Mouse (Mus musculus) forebrain, embryonic 13.5 days (tissue): ENCODE data around the gene Hist1h2bg. TPM values are rescaled to one million over a fixed set of nuclear protein-coding genes. Genes with fewer than 3 reads are reported as not detected.
"Not testable (repeated sequence)": the region's sequence is repeated elsewhere in the genome, so short reads cannot be mapped to it uniquely, and the experiment has no call there.

ENCODE experiments used
- ATAC-seq: fragments of 200-750 bp; cut with Nextera tagmentation; 2 replicates; pipeline ENCODE4 v1.8.0; 2017
- H3K27ac ChIP-seq: fragments of 300-500 bp; sonication (generic); 2 replicates; pipeline ENCODE4 v1.5.1; 2015; ENCODE audit warnings: inconsistent platforms, mild to moderate bottlenecking, moderate library complexity
- H3K27me3 ChIP-seq: fragments of 300-500 bp; sonication (generic); 2 replicates; pipeline ENCODE4 v1.6.1; 2015; ENCODE audit warnings: mild to moderate bottlenecking, inconsistent platforms
- H3K36me3 ChIP-seq: fragments of 300-500 bp; sonication (generic); 2 replicates; pipeline ENCODE4 v1.6.1; 2015; ENCODE audit warnings: mild to moderate bottlenecking, inconsistent platforms; ENCODE audit not compliant: poor library complexity, severe bottlenecking
- H3K4me1 ChIP-seq: fragments of 300-500 bp; sonication (generic); 2 replicates; pipeline ENCODE4 v1.6.1; 2015; ENCODE audit warnings: inconsistent platforms
- H3K4me2 ChIP-seq: fragments of 300-500 bp; sonication (generic); 2 replicates; pipeline ENCODE4 v1.6.1; 2015; ENCODE audit warnings: inconsistent platforms, mild to moderate bottlenecking, moderate library complexity
- H3K4me3 ChIP-seq: fragments of 300-500 bp; sonication (generic); 2 replicates; pipeline ENCODE4 v1.5.1; 2015; ENCODE audit warnings: mild to moderate bottlenecking, inconsistent platforms
- H3K9ac ChIP-seq: fragments of 300-500 bp; sonication (generic); 2 replicates; pipeline ENCODE4 v1.6.1; 2015; ENCODE audit warnings: mild to moderate bottlenecking, inconsistent platforms
- H3K9me3 ChIP-seq: fragments of 300-500 bp; sonication (generic); replicated peaks from 2 replicates; pipeline ENCODE4 v1.6.1; 2016; ENCODE audit warnings: inconsistent platforms
- WGBS: fragments of 180-500 bp; shearing (Covaris S2); methylation state at CpG from one replicate; pipeline ENCODE4 v1.1.7; 2015; 5-methylcytosine and 5-hydroxymethylcytosine counted together
- polyA plus RNA-seq: library from polyadenylated mRNA; unstranded; fragments of >200 nt; fragmentation: Nextera tagmentation; extraction: Ambion mirVana; gene quantifications from 2 replicates; pipeline ENCODE4 v1.2.1, GENCODE M21; 2015

Gene Hist1h2bg
- polyA plus RNA-seq, 1 experiment from 2014 or later: 11.5 TPM

GRCm38 (mm10) chr13:23554925-23555838, 16.0 kb upstream of the Hist1h2bg start:
- Histone ChIP-seq H3K4me1 (peaks cover 27% of the 10 kb centered on the region), H3K4me3 (peak overlapping the region; percentile 61), H3K4me2 (peak overlapping the region; percentile 93), H3K27me3 (no peaks in the 10 kb centered on the region), H3K36me3 (no peaks in the 10 kb centered on the region), H3K27ac (peak overlapping the region; percentile 99), H3K9me3 (no peaks in the 10 kb centered on the region), H3K9ac (peak overlapping the region; percentile 87)
- WGBS: under 1% methylated on average over 54 of the region's 54 CpGs
- ATAC-seq: peak; percentile 87

- WGBS: under 1% methylated on average over 18 of the region's 18 CpGs
- peak overlapping the region; percentile 87 for H3K9ac ChIP-seq
Measured at GRCm38 (mm10) chr13:23555839-23556416, 15.3 kb upstream of the Hist1h2bg start.

DNA sequence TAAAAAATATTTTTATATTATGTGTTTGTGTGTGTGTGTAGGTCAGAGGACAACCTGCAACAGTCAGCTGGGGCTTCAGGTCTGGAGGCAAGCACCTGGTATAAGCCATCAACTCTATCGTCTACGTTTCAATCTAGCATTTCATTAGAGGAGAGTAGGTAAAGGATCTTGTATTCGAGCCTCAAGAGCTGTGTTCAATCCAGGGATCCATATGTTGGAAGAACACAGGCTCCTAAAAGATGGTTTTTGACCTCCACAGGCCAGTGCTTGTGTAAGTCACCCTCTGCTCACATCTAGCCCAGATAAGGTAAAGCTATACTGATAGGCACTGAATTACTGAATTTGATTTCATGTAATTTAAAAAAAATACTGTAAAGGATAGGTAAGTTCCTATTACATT, 14.3 kb upstream of the Hist1h2bg start:
- peak overlapping the region; percentile 93 for H3K4me2 ChIP-seq

More at GRCm38 (mm10) chr13:23555839-23556416, 15.3 kb upstream of the Hist1h2bg start:
- Histone ChIP-seq H3K36me3 (no peaks in the 10 kb centered on the region), H3K27ac (peak overlapping the region; percentile 99), H3K9me3 (no peaks in the 10 kb centered on the region), H3K4me2 (peak overlapping the region; percentile 93), H3K4me1 (peaks cover 24% of the 10 kb centered on the region), H3K4me3 (peak overlapping the region; percentile 61), H3K27me3 (no peaks in the 10 kb centered on the region)
- ATAC-seq: peak; percentile 84

GRCm38 (mm10) chr13:23560699-23561098, 10.5 kb upstream of the Hist1h2bg start:
- H3K9ac ChIP-seq, H3K4me1 ChIP-seq, ATAC-seq, H3K4me3 ChIP-seq, H3K9me3 ChIP-seq, H3K27me3 ChIP-seq, H3K36me3 ChIP-seq: not testable (repeated sequence)
- WGBS: 12% methylated on average over 2 of the region's 2 CpGs
- peak overlapping the region; percentile 40 for H3K4me2 ChIP-seq
- peak overlapping the region; percentile 59 for H3K27ac ChIP-seq

More for the DNA sequence above, 14.3 kb upstream of the Hist1h2bg start:
- Histone ChIP-seq H3K9ac (no peak overlapping the region), H3K27me3 (no peaks in the 10 kb centered on the region), H3K36me3 (no peaks in the 10 kb centered on the region), H3K4me3 (no peak overlapping the region), H3K4me1 (peaks cover 23% of the 10 kb centered on the region), H3K27ac (peak overlapping the region; percentile 16; the same call in 1 of the 2 replicates), H3K9me3 (no peaks in the 10 kb centered on the region)
- WGBS: 64% methylated on average over 3 of the region's 3 CpGs
- ATAC-seq: no peak

DNA sequence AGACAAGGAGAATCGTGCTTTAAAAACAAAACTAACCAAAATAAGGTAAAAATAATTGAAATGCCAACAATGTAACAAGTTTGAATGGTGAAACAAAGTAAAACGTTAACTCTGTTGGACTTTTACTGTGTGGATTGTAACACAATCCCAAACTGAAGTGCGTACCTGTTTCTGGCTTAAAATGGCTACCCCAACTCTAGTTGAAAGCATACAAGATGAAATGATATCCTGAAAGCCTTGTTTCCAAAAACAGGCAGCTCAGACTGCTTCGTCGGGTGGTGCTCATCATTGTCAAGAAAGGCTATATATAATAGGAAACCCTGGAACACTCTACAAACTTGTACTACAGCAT, 9.7 kb upstream of the Hist1h2bg start:
- H3K9me3 ChIP-seq, ATAC-seq, H3K27me3 ChIP-seq, H3K36me3 ChIP-seq, H3K4me1 ChIP-seq: not testable (repeated sequence)
- WGBS: 0% methylated on average over 2 of the region's 5 CpGs
- peak overlapping the region; percentile 46 for H3K4me3 ChIP-seq
- peak overlapping the region; percentile 98 for H3K27ac ChIP-seq
- H3K4me2 ChIP-seq: peak overlapping the region; percentile 70
- H3K9ac ChIP-seq: peak overlapping the region; percentile 75

GRCm38 (mm10) chr13:23561883-23562659, 9.1 kb upstream of the Hist1h2bg start, which contains the start of gene Hist1h3e:
Gene Hist1h3e (minus strand): TSS chr13:23562369.
- H3K4me2 ChIP-seq: peak within 1 kb of the TSS; percentile 70
- not testable (repeated sequence) for H3K9me3 ChIP-seq, H3K36me3 ChIP-seq, H3K27me3 ChIP-seq, H3K4me1 ChIP-seq
- WGBS: under 1% methylated on average over 44 of the region's 67 CpGs
- peak within 1 kb of the TSS; percentile 46 for H3K4me3 ChIP-seq
- peak within 1 kb of the TSS; percentile 98 for H3K27ac ChIP-seq
- H3K9ac ChIP-seq: peak within 1 kb of the TSS; percentile 75
- peak; percentile 94 for ATAC-seq

DNA sequence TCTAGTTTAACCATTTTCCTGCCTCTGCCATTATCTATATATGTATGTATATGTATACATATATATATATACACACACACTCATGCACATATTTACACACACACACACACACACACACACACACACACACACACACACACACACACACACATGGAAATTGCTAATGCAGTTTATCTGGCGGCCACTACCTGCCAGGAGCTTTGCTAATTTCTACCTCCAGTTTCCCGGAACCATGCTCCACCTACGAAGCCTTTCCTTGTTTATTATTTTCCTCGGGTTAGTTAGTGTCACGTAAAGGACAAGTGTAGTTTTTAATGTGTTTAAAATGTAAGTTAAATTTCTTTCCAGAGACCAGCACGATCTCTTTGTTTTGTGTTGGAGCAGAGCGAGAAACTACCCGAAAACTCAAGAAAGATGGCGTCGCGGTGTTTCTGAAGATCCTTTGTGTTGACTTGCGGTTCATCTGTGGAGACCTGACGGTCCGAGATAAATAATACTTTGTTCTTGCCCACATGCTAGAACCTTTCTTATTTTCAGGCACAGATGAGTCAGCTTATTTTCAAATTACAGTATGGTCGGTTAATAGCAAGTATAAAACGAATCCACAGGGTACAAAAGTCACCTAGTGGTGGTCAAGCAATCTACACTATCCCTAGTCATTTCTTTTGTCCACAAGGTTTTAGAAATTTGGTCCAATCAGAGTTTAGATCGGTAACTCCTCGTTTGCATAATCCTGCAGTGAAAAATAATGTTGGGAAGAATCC, 8.3 kb upstream of the Hist1h2bg start:
- H3K4me3 ChIP-seq: peak overlapping the region; percentile 46
- H3K9ac ChIP-seq: peak overlapping the region; percentile 63
- 2% methylated on average over 18 of the region's 18 CpGs for WGBS
- no peaks in the 10 kb centered on the region for H3K9me3 ChIP-seq
- H3K27me3 ChIP-seq: no peaks in the 10 kb centered on the region
- H3K4me1 ChIP-seq: peaks cover 3% of the 10 kb centered on the region; the same call in 1 of the 2 replicates
- H3K27ac ChIP-seq: peak overlapping the region; percentile 98
- peak; percentile 50 for ATAC-seq
- no peaks in the 10 kb centered on the region for H3K36me3 ChIP-seq
- peak overlapping the region; percentile 70 for H3K4me2 ChIP-seq

GRCm38 (mm10) chr13:23564482-23564881, 6.7 kb upstream of the Hist1h2bg start:
- Histone ChIP-seq H3K4me1 (peaks cover 3% of the 10 kb centered on the region; the same call in 1 of the 2 replicates), H3K27me3 (no peaks in the 10 kb centered on the region), H3K9ac (no peak overlapping the region), H3K4me2 (no peak overlapping the region), H3K9me3 (no peaks in the 10 kb centered on the region), H3K27ac (no peak overlapping the region), H3K36me3 (no peaks in the 10 kb centered on the region), H3K4me3 (no peak overlapping the region)
- WGBS: 88% methylated on average over 2 of the region's 2 CpGs
- ATAC-seq: no peak

GRCm38 (mm10) chr13:23570261-23571021, 755 bp upstream of the Hist1h2bg start:
- WGBS: 1% methylated on average over 26 of the region's 41 CpGs

GRCm38 (mm10) chr13:23571504-23572217, 465 bp downstream of the Hist1h2bg start:
- under 1% methylated on average over 12 of the region's 34 CpGs for WGBS

More at GRCm38 (mm10) chr13:23570261-23571021, 755 bp upstream of the Hist1h2bg start:
- Histone ChIP-seq H3K9ac (peak overlapping the region; percentile 65), H3K4me1 (peaks cover 22% of the 10 kb centered on the region), H3K4me3 (peak overlapping the region; percentile 51), H3K27ac (peak overlapping the region; percentile 97), H3K4me2 (peak overlapping the region; percentile 75)
- H3K36me3 ChIP-seq, H3K27me3 ChIP-seq, ATAC-seq, H3K9me3 ChIP-seq: not testable (repeated sequence)

More at GRCm38 (mm10) chr13:23571504-23572217, 465 bp downstream of the Hist1h2bg start:
- H3K4me2 ChIP-seq: peak overlapping the region; percentile 75
- not testable (repeated sequence) for H3K9me3 ChIP-seq, H3K27me3 ChIP-seq, H3K36me3 ChIP-seq, ATAC-seq
- peak overlapping the region; percentile 97 for H3K27ac ChIP-seq
- peak overlapping the region; percentile 51 for H3K4me3 ChIP-seq
- peak overlapping the region; percentile 86 for H3K9ac ChIP-seq
- H3K4me1 ChIP-seq: peaks cover 29% of the 10 kb centered on the region
